Mouse (Mus musculus) right cerebral cortex, postnatal 10 days (tissue): ENCODE measurements around the gene Wdtc1.

ENCODE experiments used
- DNase-seq, 2 experiments: peaks; one replicate each; pipeline ENCODE4 v3.0.0; 2021; ENCODE audit warnings: low spot score in 2 of 2

The Wdtc1 gene

DNA sequence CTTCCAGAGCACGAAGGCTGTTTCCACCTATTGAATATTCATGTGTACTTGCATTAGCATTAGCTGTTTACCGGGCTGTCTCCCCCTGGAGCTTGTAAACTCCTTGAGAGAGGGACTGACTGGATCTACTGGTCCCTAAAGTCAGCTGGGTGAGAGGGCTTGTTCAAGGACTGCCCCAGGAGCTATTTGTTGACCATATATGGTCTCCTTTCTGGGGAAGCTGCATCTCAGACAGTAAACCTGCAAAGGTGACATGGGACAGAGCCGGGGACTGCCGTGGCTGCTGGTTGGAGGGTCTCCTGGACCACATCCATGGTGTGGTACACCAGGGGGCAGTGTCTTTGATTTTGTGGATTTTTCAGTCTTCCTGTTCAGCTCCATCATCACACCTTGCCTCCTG is 70.6 kb downstream of the Wdtc1 start:
- DNase-seq, result no peak

- DNase-seq, result peak; percentile 56 to 66
Measured at GRCm38 (mm10) chr4:133281951-133282481, 71.3 kb downstream of the Wdtc1 start.

GRCm38 (mm10) chr4:133281513-133281912 is 71.8 kb downstream of the Wdtc1 start:
- no peak for DNase-seq

DNA sequence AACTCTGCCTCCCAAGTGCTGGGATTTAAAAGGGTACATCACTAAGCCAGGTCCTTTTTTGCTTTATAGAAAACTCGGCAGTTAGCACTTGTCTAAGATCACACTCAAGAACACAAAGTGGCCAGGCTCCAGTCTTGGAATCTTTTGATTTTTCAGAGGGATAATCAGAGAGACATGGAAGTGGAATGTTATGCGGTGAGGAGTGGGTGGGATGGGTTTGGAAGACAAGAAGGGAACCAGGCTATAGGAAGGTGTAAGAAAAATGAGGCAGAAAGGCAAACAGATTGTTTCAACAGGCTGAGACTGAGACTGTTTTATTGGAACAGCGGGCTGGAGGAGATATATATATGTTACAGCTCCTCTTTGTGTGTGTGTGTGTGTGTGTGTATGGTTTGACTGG is 74.8 kb downstream of the Wdtc1 start:
- DNase-seq, result peak in 1 of 2 experiments; percentile 52

- no peak for DNase-seq
Measured at GRCm38 (mm10) chr4:133278067-133278466, 75.2 kb downstream of the Wdtc1 start.

GRCm38 (mm10) chr4:133277104-133278026 is 75.9 kb downstream of the Wdtc1 start, which contains the start of gene Tmem222:
TSS of gene Tmem222 (minus strand) at chr4:133277792.
- DNase-seq, result peak; percentile 96 to 97

DNA sequence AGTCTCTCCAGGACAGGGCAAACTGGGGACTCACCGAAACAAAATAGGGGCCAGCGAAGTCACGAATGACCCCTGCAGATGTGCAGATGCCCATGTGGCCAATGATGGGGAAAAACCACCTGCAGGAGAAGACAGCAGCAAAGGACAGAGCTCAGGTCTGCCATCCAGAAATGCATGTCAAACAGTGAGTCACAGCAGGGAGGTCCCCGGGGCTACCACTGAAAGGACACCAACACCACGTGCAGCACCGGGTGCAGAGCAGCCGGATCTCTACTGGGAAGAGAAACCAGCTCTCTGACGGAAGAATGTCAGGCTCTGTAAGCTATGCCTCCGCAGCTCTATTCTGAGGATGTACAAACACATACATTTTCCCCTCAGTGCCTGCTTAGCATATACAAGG is 82.4 kb downstream of the Wdtc1 start:
- no peak for DNase-seq

DNA sequence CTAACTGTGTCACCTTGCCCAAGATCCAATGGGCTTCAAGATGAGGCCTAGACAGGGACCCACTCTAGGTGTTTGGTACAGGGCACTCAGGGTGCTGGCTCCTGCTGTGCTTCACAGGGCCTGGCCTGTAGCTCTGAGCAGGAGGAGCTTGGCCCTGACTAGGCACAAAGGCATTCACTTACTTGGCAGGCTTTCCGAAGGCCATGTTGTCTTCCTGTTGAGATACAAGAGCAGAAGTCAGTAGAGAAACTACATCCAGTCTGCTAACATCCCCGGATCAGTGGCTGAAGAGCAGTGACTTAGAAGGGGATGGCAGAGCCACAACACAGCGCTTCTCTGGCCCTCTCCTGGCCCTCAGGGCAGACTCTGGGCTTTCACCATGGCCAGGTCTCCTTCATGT is 83.7 kb downstream of the Wdtc1 start:
- DNase-seq, result no peak

- no peak for DNase-seq
Measured at GRCm38 (mm10) chr4:133268931-133269330, 84.3 kb downstream of the Wdtc1 start.

- DNase-seq, result no peak
Measured at GRCm38 (mm10) chr4:133266248-133266880, 86.9 kb downstream of the Wdtc1 start.

DNA sequence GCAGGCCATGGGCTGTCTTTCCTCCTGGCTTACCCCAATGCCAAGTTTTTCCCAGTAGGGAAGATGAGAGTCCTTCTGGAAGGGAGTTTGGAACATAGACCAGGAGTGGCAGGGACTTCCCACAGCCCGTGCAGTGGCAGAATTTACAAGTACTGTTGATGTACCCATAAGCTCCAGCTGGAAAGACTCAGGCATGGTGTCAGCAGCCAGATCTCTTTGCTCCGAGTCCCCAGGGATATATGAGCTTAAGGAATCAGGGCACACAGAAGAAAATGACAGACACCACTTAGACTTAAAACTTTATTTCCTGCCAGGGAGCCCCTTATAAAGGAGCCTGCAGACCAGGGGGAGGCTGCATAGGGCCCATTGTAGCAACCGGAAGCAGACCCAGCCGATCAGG is 87.5 kb downstream of the Wdtc1 start:
- DNase-seq, result no peak

- DNase-seq, result no peak
Measured at GRCm38 (mm10) chr4:133265297-133265696, 88.0 kb downstream of the Wdtc1 start.

DNA sequence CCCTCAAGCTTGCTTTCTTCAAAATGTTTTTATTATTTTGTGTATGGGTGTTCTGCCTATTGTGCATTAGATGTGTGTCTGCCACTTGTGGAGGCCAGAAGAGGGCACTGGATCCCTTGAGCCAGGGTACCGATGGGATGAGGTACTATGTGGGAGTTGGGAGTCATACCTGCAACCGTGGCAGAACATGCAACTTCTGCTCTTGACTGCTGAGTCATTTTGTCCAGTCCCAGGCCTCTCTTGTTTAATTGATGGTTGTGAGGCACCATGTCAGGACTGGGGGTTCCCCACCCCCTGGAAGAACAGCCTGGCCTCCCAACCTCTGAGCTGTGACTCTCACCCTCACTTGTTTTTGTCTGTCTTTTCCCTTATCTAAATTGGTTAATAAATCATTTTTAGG is 88.7 kb downstream of the Wdtc1 start:
- DNase-seq, result no peak

DNA sequence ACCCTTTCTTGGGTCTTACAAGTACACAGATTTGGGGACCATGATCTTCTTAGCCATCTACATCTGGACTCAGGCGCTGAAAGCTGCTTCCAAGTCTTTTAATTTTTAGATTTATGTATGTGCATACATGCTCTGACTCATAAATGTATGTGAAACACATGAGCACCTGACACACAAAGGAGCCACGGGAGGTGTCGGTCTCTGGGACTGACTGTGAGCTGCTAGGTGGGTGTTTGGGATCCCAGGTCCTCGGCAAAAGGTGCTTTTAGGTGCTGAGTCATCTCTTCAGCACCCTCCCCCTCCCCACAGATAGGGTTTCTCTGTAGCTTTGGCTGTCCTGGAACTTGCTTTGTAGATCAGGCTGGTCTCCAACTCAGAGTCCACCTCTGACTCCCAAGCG is 89.5 kb downstream of the Wdtc1 start:
- DNase-seq, result no peak

- DNase-seq, result no peak
Measured at GRCm38 (mm10) chr4:133262882-133263281, 90.4 kb downstream of the Wdtc1 start, which contains the start of gene Sytl1. TSS of gene Sytl1 (minus strand) at chr4:133263113.

DNA sequence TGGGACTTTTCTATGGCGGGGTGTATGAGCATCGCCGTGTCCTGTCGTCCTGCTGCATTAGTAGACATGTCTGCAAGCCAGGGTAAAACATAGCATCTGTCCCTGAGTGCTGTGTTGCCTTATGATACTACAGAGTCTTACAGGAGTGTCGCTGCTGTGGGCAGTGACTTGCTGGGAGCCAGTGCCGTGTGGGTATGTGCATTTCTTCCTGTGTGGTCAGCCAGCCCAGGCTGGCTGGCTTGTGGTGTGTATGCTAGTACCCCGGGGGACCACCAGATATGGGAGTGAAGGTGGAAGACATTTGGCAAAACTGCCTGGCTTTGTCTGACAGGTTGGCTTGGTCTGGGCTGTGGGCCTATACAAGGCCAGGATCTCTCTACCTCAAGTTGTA is 90.9 kb downstream of the Wdtc1 start:
- no peak for DNase-seq

- no peak for DNase-seq
Measured at GRCm38 (mm10) chr4:133261641-133262374, 91.5 kb downstream of the Wdtc1 start.

GRCm38 (mm10) chr4:133257798-133258408 is 95.4 kb downstream of the Wdtc1 start:
- DNase-seq, result no peak

GRCm38 (mm10) chr4:133257230-133257629 is 96.1 kb downstream of the Wdtc1 start:
- DNase-seq, result no peak

DNA sequence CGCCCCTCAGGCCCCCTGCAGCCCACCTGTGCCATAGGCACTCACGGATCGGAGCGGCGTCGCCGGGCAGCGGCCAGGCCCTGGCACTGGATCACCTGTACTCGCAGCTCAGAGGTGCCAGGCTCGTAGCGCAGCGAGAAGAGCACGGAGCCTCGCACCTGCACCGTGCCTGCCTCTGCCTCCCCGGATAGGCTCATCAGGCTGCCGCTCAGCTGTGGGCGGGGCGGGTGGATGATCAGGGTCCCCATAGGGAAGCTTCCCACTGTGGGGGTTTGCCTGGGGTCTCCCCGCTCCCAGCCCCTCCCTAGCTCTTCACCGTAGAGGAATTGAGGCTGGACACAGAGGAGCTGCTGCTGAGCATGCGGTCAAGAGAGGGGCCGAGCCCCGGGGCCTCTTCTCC is 96.5 kb downstream of the Wdtc1 start:
- no peak for DNase-seq

DNA sequence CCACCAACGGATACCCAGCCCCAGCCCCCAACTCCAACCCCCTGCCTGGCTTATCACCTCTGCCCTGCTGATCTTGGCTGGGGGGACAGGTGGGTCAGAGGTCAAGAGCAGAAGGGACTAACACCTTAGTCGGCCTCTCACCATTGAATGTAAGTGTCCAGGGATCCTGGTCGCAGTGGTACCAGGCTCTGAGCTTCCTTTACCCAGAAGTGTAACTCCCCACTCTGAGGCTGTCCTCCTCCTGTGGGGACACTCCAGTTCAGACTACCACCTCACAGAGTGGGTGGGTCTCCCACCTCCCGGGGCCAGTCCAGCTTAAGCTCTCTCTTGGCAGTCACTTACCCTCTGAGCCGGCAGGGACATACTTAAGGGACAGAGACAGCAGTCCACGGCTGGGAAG is 97.9 kb downstream of the Wdtc1 start:
- DNase-seq, result no peak

- no peak for DNase-seq
Measured at GRCm38 (mm10) chr4:133253412-133253811, 99.9 kb downstream of the Wdtc1 start.
